Mouse (Mus musculus): ENCODE results near the gene Cep250. TPM values are rescaled to one million over a fixed set of nuclear protein-coding genes. Genes with fewer than 3 reads are reported as not detected.
A peak's percentile ranks its signal among the peaks of the same experiment; 100 is the strongest.

The Cep250 gene
- polyA plus RNA-seq, 1 experiment = 49.6 TPM

- no peak for TF ChIP-seq CTCF (IDR thresholded peaks at IDR 0.05; ENCODE audit: low read depth, low read length)
- no peak for TF ChIP-seq POLR2A (IDR thresholded peaks at IDR 0.05; ENCODE audit: borderline replicate concordance, low read depth, low read length)
- peaks cover 9% of the 10 kb centered on the region for H3K4me1 ChIP-seq (ENCODE audit: control insufficient read depth, insufficient read depth, low read length)
- no peak overlapping the region for H3K4me3 ChIP-seq (ENCODE audit: insufficient read depth, low read length)
- H3K27ac ChIP-seq (ENCODE audit: insufficient read depth, low read depth, low read length) = no peak overlapping the region
Observed at GRCm38 (mm10) chr2:155941697-155942442, 14.4 kb upstream of the Cep250 start.

- Histone ChIP-seq H3K27ac (ENCODE audit: insufficient read depth, low read depth, low read length) (no peak overlapping the region), H3K4me3 (ENCODE audit: insufficient read depth, low read length) (no peak overlapping the region), H3K4me1 (ENCODE audit: control insufficient read depth, insufficient read depth, low read length) (peaks cover 9% of the 10 kb centered on the region)
- TF ChIP-seq POLR2A (IDR thresholded peaks at IDR 0.05; ENCODE audit: borderline replicate concordance, low read depth, low read length) = no peak
- no peak for TF ChIP-seq CTCF (IDR thresholded peaks at IDR 0.05; ENCODE audit: low read depth, low read length)
Observed at GRCm38 (mm10) chr2:155943463-155943862, 12.8 kb upstream of the Cep250 start.

DNA sequence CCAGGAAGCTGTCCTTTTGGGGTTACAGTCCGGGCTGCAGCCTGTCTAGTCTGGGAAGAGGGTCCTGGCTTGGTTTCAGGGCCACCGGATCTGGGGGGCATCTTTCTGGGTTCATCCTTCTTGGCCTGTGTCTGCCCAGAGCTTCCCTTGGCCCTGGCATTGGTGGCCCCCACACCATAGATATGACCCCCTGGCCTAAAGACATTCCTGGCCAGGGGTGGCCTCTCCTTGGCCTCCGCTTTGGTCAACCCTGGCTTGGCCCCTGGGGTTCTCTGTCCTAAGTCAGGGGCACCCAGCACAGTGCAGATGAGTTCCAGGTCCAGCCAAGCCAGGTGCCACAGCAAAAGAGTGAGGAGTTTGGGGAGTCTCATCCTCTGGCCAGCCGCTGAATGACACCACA, 11.6 kb upstream of the Cep250 start:
- no peak overlapping the region for H3K4me3 ChIP-seq (ENCODE audit: insufficient read depth, low read length)
- TF ChIP-seq POLR2A (IDR thresholded peaks at IDR 0.05; ENCODE audit: borderline replicate concordance, low read depth, low read length) (no peak), CTCF (IDR thresholded peaks at IDR 0.05; ENCODE audit: low read depth, low read length) (no peak)
- peaks cover 9% of the 10 kb centered on the region for H3K4me1 ChIP-seq (ENCODE audit: control insufficient read depth, insufficient read depth, low read length)
- no peak overlapping the region for H3K27ac ChIP-seq (ENCODE audit: insufficient read depth, low read depth, low read length)

DNA sequence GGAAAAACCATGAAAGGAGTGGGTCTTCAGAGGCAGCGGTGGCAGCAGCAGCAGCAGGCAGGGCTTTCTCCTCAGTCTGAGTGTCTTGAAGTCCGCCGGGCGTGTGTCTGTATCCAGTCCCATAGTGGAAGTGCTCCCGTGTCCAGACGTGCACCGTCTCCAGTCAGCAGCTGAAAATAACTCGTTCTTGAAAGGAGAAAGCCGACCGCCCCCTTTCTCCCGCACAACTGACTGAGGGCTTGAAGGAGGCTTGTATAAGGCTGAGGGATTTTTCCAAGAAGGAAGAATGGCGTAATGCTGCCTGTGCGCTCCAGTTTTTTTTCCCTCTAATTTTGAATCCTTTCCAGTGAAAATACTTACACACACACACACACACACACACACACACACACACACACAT, 11.1 kb upstream of the Cep250 start, which contains the start of gene Gdf5:
Gene Gdf5 (minus strand): TSS at position 244 of the 400 bp plus-strand sequence.
- no peak within 1 kb of the TSS for H3K27ac ChIP-seq (ENCODE audit: insufficient read depth, low read depth, low read length)
- no peak for TF ChIP-seq POLR2A (IDR thresholded peaks at IDR 0.05; ENCODE audit: borderline replicate concordance, low read depth, low read length)
- no peak for TF ChIP-seq CTCF (IDR thresholded peaks at IDR 0.05; ENCODE audit: low read depth, low read length)
- H3K4me3 ChIP-seq (ENCODE audit: insufficient read depth, low read length) = no peak within 1 kb of the TSS
- H3K4me1 ChIP-seq (ENCODE audit: control insufficient read depth, insufficient read depth, low read length) = peaks cover 6% of the 10 kb centered on the region

DNA sequence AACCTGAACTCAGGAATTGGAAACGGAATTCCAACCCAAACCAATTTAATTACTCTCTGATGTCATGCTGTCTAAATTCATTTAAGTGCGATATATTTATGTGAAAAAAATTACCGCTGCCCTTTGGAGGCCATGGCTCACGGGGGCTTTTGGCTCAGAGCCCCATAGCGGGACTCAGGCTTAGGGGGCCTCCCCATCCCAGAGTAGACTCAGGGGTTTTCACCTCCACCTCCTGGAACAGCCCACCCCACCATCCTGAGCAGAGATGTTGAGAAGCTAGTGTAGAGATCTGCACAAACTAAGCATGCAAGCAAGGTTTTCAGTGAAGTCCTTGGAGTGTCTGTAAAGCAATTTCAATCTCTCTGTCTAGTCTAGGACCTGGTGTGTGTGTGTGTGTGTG, 10.7 kb upstream of the Cep250 start:
- Histone ChIP-seq H3K27ac (ENCODE audit: insufficient read depth, low read depth, low read length) (no peak overlapping the region), H3K4me1 (ENCODE audit: control insufficient read depth, insufficient read depth, low read length) (peaks cover 2% of the 10 kb centered on the region), H3K4me3 (ENCODE audit: insufficient read depth, low read length) (no peak overlapping the region)
- TF ChIP-seq POLR2A (IDR thresholded peaks at IDR 0.05; ENCODE audit: borderline replicate concordance, low read depth, low read length) = no peak
- no peak for TF ChIP-seq CTCF (IDR thresholded peaks at IDR 0.05; ENCODE audit: low read depth, low read length)

GRCm38 (mm10) chr2:155946069-155946468, 10.2 kb upstream of the Cep250 start:
- TF ChIP-seq CTCF (IDR thresholded peaks at IDR 0.05; ENCODE audit: low read depth, low read length) (peak; percentile 98), POLR2A (IDR thresholded peaks at IDR 0.05; ENCODE audit: borderline replicate concordance, low read depth, low read length) (no peak)
- H3K27ac ChIP-seq (ENCODE audit: insufficient read depth, low read depth, low read length) = no peak overlapping the region
- H3K4me1 ChIP-seq (ENCODE audit: control insufficient read depth, insufficient read depth, low read length) = no peaks in the 10 kb centered on the region
- no peak overlapping the region for H3K4me3 ChIP-seq (ENCODE audit: insufficient read depth, low read length)

DNA sequence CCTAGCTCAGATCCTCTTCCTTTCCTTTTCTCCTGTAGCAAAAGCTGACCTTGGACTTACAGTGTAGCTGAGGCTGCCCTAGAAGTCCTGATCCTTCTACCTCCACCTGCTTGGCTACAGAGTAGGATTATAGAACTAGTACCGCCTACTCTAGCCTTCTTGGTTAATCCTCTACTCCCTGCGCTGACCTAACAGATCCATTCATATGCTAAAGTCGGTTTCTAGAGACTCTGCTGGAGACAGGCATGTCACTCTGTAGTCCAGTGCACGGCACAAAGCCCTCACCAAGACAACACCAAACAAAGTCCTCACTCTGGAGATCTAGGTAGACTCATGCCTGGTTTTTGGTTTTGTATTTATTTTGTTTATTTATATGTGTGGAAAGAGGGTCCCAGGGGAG, 9.8 kb upstream of the Cep250 start:
- Histone ChIP-seq H3K4me3 (ENCODE audit: insufficient read depth, low read length) (no peak overlapping the region), H3K4me1 (ENCODE audit: control insufficient read depth, insufficient read depth, low read length) (no peaks in the 10 kb centered on the region), H3K27ac (ENCODE audit: insufficient read depth, low read depth, low read length) (no peak overlapping the region)
- TF ChIP-seq POLR2A (IDR thresholded peaks at IDR 0.05; ENCODE audit: borderline replicate concordance, low read depth, low read length) = no peak
- TF ChIP-seq CTCF (IDR thresholded peaks at IDR 0.05; ENCODE audit: low read depth, low read length) = no peak

- no peak overlapping the region for H3K27ac ChIP-seq (ENCODE audit: insufficient read depth, low read depth, low read length)
- TF ChIP-seq CTCF (IDR thresholded peaks at IDR 0.05; ENCODE audit: low read depth, low read length) = no peak
- no peak for TF ChIP-seq POLR2A (IDR thresholded peaks at IDR 0.05; ENCODE audit: borderline replicate concordance, low read depth, low read length)
- H3K4me3 ChIP-seq (ENCODE audit: insufficient read depth, low read length) = no peak overlapping the region
Observed at GRCm38 (mm10) chr2:155947390-155948002, 8.8 kb upstream of the Cep250 start.

GRCm38 (mm10) chr2:155949362-155949761, 6.9 kb upstream of the Cep250 start:
- Histone ChIP-seq H3K4me1 (ENCODE audit: control insufficient read depth, insufficient read depth, low read length) (no peaks in the 10 kb centered on the region), H3K27ac (ENCODE audit: insufficient read depth, low read depth, low read length) (no peak overlapping the region)
- TF ChIP-seq POLR2A (IDR thresholded peaks at IDR 0.05; ENCODE audit: borderline replicate concordance, low read depth, low read length) = no peak
- TF ChIP-seq CTCF (IDR thresholded peaks at IDR 0.05; ENCODE audit: low read depth, low read length) = no peak

More at GRCm38 (mm10) chr2:155947390-155948002, 8.8 kb upstream of the Cep250 start:
- H3K4me1 ChIP-seq (ENCODE audit: control insufficient read depth, insufficient read depth, low read length) = no peaks in the 10 kb centered on the region

GRCm38 (mm10) chr2:155952006-155952405, 4.3 kb upstream of the Cep250 start:
- Histone ChIP-seq H3K4me3 (ENCODE audit: insufficient read depth, low read length) (no peak overlapping the region), H3K27ac (ENCODE audit: insufficient read depth, low read depth, low read length) (no peak overlapping the region), H3K4me1 (ENCODE audit: control insufficient read depth, insufficient read depth, low read length) (no peaks in the 10 kb centered on the region)
- TF ChIP-seq POLR2A (IDR thresholded peaks at IDR 0.05; ENCODE audit: borderline replicate concordance, low read depth, low read length) = no peak
- TF ChIP-seq CTCF (IDR thresholded peaks at IDR 0.05; ENCODE audit: low read depth, low read length) = no peak

More at GRCm38 (mm10) chr2:155949362-155949761, 6.9 kb upstream of the Cep250 start:
- H3K4me3 ChIP-seq (ENCODE audit: insufficient read depth, low read length) = no peak overlapping the region
